Mouse (Mus musculus) lung, adult 18-20 months (tissue): ENCODE data around the gene Numa1.
A peak's percentile ranks its signal among the peaks of the same experiment; 100 is the strongest.
"Not testable (repeated sequence)": the region's sequence is repeated elsewhere in the genome, so short reads cannot be mapped to it uniquely, and the experiment has no call there.

Experiments
- DNase-seq, 2 experiments: peaks; one replicate each; pipeline ENCODE4 v3.0.0; 2022; ENCODE audit warnings: mixed read lengths in 2 of 2

Gene Numa1

DNA sequence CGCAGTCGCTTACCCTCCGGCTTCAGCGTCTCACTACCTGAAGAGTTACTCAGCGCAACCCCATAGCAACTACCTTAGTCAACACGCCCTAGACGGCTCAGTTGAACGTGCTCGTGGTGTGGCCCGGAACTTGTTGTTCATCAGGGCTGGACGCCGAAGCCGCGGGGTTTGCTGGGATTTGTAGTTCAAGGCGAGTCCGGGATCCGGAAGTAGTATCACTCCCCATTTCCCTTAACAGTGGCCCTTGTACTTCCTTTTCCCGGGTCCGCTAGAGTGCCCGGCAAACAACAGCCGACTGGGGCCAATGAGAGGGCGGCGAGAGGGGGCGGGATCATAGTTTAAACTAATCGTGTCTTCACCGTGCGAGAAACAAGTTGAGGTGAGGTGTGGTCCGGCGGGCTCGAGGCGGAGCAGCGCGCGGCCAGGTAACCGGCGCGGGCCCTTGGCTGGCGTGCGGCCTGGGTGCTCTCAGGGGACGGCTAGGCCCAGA lies at the start of gene Numa1, which contains the start of gene Lrrc51:
Gene Numa1 (plus strand): TSS at position 361 of the 490 bp plus-strand sequence.
Gene Lrrc51 (minus strand): TSS at position 145 of the 490 bp plus-strand sequence.
- peak; percentile 99 for DNase-seq

DNA sequence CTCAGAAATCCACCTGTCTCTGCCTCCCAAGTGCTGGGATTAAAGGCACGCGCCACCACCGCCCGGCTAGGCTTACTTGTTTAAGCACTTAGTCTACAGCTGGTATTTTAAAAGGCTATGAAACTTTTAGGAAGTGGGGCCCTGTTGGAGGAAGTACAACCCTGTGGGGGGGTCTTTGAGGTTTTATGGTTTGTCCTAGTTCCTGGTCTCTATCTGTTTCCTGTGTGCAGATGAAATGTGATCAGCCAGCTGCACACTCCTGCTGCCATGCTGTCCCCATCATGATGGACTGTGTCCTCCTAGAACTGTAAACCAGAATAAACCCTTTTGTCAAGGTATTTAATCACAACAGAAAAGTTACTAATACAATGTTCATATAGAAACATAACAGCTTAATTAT lies 49.8 kb upstream of the Numa1 start:
- DNase-seq = no peak

DNA sequence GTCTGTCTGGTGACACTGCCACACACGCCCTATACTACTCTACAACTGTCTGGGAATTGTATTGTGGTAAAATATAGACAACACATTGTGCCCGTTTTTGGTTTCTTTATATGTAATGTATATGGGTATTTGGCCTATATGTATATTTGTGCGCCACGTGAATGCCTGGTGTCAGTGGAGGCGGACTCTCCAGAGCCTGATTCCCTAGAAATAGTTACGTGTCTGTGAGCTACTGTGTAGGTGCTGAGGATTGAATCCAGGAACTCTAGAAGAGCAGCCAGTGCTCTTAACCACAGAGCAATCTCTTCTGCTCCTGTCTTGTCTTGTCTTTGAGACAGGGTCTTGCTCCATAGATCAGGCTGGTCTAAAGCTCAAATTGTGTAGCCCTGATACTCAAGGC lies 47.6 kb upstream of the Numa1 start:
- DNase-seq = no peak

DNA sequence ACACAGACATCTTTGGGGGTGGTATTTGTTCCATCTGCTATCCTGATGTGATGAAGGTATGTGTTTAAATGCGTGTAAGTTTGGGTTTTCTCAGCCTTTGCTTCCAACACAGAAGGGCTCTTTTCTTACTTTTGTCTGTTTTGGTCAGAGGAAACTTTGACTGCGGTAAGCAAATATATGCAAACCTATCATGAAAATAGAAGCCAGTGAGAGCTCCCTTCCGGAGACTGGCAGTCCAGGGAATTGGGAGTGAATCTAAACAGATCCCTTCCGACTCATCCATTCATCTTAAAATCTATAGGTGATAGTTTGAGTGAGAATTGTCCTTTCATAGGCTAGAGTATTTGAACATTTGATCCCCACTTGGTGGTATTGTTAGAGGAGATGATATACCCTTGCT lies 45.5 kb upstream of the Numa1 start:
- no peak for DNase-seq

DNA sequence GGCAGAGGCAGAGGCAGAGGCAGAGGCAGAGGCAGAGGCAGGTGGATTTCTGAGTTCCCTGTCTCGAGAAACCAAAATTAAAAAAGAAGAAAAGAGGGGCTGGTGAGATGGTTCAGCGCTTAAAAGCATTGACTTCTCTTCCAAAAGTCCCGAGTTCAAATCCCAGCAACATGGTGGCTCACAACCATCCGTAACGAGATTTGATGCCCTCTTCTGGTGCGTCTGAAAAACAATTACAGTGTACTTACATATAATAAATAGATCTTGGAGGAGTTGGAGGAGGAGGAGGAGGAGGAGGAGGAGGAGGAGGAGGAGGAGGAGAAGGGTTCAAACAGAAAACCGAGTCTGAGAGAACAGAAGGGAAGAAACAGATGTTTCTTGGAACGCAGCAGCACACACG lies 38.2 kb upstream of the Numa1 start:
- no peak for DNase-seq

DNA sequence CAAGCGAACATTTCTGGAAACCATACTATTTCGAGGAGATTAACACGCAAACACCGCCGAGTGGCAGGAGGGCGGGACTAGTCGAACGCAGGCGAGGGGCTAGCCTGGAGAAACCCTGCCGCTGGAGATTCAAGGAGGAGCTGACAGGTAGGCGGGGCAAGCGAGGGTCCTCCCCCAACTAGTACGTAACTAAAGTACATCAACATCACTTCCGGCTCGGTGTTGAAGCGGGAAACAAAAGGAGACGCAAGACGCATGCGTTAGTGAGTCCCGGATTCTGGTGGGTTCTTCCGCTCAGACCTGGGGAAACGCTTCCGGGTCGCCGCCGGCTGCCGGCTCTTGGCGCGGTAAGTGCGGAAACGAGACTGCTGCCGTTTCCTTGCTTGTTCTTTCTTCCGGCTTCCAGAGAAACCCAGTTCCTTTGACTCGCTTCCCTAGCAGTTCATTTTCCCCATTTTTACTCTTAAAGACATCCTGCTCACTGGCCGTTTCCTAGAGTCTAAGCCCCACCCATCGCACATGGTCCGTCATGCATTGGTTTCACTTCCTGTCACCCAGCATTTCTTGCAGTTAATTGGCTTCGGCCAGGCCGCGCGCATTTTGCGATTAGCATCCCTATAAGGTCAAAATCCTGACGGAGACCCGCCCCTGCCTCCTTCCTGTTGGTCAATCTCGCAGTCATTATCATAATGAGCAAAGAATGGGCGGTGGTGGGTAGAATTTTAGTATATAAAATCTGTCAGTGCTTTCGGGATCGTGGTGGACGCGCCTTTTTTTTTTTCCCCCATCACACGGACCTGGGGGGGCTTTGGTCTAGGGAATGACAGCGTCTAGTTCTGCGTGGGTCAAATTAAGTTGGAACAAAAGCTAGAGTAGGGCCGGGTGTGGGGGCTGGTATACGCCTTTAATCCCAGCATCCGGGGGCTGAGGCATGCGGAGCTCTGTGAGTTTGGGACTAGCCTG lies 37.5 kb upstream of the Numa1 start:
- DNase-seq = peak; percentile 98 to 99

DNA sequence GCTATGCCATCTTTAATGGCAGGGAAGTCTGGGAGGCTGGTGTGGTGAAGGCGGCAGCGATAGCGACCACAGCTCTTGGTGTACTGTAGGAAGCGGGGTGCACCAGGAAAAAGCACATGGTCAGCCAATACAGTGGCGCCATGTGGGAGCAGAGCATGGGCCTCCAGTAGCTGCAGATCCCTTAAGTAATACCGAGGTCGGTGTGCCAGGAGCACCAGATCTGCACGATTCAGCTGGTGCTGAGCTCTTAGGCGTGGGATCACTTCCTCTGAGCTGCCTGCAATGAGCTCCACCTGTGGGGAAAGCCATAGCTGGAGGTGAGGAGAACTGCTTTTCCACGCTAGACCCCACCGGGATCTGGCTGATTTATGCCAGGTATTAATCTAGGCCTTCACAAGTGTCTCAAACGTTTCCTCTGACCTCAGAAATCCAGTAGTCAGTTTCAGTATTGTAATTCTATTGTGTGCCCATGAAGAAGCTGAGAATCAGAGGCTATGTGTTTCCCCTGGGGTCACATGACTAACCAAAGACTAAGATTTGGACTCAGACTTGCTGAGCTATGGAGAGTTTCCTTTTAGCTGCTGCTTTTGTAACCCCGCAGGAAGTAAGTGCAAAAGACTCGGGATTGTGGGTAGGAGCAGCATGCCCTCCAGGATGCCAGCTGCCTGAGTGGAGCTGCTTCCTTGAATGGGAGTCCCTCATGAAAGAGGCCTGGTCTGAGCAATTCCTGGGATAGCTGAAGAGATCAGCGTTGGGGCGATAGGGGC lies 33.4 kb upstream of the Numa1 start:
- no peak for DNase-seq

DNA sequence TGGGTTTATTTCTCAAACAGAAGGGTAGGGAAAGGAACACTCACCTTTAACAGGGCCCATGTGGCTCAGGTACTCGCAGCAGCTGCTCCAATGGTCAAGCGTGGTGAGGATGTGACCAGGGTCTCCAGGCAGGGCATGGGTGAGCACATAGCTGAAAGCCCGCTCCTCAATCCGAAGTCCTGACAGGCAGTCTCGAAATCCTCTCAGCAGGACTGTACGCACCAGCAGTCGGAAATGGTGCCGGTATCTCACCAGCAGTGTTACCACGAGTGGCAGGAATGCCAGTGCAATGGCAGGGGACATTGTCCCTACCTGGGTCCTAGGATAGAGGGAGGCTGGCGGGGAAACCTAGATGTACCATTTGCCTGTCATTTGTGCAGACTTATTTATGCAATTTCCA lies 31.9 kb upstream of the Numa1 start:
- no peak for DNase-seq

DNA sequence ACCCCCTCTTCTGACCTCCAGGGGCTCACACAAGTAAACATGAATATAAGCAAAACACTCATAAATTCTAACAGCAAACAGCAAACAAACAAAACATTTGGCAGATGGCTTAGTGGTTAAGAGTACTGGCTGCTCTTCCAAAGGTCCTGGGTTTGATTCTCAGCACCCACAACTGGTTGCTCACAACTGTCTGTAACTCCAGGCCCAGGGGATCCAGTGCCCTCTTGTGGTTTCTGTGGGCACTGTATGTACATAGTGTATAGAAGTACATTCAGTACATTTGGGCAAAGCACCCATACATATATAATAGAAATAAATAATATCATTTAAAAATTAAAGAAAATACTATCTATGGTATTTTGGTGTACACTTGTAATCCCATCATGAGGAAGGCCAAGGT lies 31.1 kb upstream of the Numa1 start:
- no peak for DNase-seq

DNA sequence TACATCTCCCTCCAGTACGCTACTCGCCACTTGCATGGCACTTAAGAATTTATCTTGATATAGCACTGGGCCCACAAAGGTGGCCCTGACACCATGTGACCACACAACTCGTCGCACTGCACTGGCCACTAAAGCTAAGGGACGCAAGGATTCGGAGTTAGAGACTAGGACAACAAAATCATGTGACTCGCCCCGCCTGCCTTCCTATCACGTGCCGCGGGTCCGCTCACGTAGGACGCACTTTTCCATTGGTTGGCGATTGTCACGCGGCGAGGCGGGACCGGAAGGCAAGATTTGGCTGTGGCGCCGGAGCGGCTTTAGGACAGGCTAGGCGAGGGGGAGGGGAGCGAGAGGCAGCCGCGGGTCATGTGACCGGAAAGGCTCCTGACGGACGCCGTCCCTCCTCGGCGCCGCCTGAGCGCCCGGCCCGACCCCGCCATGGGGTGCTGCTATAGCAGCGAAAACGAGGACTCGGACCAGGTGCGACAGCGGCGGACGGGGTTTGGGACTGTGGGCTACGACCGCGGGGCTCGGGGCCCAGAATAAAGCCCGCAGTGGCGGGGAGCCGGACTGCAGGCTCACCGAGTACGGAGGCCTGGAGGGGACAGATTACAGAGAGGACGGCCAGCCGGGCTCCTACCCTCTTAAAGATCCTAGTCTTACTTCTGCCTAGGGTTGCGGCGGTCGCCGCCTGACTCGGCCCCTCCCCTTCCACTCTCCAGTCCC lies 28.2 kb upstream of the Numa1 start, which contains the start of gene Lamtor1:
Gene Lamtor1 (plus strand): TSS at position 344 of the 726 bp plus-strand sequence.
- peak; percentile 100 for DNase-seq

DNA sequence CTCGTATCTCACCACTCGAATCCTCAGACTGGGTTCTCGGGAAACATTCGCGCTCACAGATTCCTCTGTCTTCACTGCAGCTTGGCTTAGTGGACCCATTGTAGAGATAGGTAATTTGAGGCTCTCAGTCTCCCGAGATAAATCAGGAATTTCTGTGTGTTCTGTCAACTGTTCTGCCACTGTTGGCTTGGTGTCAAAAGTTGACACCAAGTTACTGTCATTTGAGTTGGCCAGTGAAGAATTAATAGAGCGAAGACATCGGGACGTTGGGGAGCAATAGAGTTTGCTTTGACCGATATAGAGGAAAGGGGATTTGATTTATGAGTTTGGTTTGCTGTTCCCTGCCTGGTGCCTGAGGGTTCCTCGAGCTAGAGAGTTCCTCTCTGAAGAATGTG lies 27.6 kb upstream of the Numa1 start, which contains the start of gene Tomt:
Gene Tomt (minus strand): TSS at position 73 of the 395 bp plus-strand sequence.
- DNase-seq = no peak

DNA sequence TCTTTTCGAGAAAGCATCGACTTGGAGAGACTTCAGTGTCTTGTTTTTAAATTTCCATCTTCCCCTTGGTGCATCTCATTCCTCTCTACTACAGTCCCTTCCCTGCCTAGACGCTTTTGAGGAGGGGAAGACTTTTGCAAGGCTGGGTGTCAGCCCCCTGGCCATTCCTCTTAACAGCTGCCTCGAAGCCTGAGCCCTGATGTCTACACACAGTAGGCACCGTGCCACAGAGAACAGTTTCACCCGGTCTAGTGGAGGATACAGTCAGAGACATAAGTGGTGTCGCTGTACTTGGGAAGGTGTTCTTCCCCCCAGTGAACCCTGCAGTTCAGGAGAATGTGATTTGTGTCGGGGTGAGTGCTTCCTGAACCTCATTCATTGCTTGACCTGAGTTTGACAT lies 27.2 kb upstream of the Numa1 start:
- no peak for DNase-seq

DNA sequence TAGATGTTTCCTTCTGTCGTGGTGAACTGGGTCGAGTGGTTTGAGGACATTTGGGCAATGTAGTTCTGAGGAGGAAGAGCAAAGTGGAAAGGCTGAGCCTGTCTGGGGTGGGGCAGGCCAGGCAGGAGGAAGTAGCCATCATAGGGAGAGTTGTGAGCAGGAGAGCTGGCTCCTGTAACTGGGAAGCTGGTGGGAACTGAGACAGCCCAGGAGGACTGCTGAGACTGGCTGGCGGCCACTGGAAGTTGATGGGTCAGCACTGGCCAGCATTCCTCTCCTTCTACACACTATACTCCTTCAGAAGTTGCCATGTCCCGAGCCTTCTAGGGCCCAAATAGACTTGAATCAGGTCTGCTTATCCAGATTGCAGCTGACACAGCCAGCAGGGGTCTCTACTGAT lies 25.5 kb upstream of the Numa1 start:
- DNase-seq = peak; percentile 36 to 45

DNA sequence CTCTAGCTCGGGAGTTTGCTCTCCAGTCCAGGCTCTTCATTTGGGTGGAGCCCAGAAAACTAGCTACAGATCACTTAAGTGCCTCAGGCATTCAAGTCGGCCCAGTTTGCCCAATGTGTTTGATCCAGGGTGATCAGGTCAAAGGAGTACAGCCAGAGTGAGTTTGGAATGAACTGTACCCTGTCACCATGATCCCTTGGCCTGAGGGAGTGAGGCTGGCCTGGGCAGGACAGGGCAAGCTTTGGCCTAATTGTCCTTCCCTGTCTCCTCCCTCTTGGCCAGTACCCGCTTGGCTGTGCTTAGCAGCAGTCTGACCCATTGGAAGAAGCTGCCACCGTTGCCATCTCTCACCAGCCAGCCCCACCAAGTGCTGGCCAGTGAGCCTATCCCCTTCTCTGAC lies 23.8 kb upstream of the Numa1 start:
- DNase-seq = no peak

DNA sequence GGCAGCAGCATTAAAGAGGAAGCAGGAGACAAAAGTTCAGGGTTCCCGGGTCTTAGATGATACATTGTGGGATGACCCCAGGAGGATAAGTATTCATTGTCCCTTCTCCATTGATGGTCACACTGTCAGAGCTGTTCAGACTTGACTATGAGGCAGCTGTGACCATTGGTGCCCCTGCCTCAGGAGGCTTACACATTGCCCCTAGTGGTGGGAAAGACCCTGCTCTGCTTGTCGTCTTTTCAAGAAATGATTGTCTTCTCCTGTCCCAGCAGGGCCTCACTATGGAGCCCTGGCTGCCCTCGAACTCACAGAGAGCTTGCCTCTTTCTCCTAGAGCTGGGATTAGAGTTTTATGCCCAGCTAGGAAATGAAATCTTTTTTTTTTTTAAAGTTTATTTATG lies 21.9 kb upstream of the Numa1 start:
- DNase-seq = no peak

DNA sequence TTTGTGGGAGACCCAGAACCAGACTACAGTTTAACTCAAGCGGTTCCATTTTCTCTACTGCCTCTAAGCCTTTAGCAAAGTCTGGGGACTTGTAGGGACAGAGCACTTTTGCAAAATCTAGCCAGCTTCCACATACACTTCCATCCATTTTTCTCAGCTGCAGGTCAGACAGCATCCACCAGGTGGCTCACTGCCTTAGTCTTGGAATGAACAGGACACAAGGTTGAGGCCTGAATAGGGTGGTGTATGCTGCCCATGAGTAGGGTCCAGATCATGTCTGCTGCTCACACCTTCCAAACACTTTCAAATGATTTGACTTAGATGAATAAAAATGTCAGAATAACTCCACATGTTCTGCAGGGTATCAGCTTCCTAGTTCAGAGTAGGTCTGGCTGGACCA lies 15.8 kb upstream of the Numa1 start:
- peak; percentile 54 to 56 for DNase-seq

DNA sequence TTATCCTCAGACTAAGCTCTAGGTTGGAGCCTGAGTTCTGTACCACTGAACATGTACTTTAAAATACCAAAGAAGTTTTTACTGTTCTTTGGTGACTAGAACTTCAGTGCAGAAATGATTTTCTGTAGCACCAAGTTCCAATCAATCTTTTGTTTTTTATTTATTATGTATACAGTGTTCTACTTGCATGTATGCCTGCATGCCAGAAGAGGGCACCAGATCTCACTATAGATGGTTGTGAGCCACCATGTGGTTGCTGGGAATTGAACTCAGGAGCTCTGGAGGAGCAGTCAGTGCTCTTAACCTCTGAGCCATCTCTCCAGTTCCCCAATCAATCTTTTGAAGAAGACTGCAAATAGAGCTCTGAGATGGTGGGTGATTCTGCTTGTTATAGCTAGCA lies 8.0 kb upstream of the Numa1 start:
- DNase-seq = not testable (repeated sequence)

DNA sequence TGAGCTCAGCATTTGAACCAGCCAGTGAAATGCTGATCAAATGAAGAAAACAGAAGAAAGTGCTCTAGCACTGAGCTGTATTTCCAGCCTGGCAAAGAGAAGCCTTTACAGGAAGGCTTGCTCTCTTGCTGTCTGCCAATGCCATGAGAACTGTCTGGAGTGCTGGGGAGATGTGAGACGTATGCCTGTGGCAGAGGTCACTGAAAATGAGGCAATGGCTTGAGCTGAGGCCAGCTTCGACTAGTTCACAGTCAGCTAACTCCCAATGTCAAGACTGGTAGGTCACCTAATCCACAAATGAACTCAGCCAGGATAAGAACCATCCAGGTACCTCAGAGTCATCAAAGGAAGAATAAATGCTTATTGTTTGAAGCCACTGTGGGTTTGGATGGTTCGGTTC lies 5.8 kb upstream of the Numa1 start:
- no peak for DNase-seq

DNA sequence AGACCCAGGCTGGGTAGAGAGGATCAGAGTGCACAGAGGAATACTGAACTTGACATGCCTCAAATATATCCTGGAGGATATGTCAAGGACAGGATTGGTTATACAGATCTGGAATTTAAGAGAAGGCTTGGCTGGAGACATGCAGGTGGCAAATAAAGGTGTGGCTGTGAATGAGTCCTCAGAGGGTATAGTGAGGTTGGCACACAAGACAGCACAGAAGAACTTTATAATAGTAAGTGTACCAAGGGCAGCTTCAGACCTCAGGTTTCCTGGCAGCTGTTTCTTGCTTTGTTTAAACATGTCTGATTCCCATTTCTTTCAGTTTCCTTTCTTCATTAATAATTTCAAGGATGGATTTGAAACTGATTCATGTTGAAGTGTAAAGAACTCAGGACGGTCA lies 1.4 kb upstream of the Numa1 start:
- DNase-seq = peak; percentile 18 to 54

DNA sequence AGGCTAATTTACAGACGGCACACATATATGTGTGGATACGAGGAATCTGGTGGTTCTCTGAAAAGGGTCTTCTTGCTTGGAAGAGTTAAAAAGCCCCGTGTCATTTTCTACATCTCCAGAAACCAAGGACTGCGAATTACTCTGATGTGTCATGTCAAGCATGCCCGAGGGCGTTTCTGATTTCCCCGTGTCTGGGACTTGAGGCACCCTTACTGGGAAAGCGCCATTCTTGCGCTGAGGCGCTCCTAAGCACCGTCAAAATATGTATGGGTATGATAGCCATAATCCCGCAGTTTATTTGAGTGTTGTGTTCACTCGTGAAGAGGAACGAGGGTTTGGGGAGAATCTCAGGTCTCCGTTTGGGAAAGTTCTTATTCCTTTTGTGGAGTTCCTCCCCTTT lies 611 bp upstream of the Numa1 start:
- no peak for DNase-seq

DNA sequence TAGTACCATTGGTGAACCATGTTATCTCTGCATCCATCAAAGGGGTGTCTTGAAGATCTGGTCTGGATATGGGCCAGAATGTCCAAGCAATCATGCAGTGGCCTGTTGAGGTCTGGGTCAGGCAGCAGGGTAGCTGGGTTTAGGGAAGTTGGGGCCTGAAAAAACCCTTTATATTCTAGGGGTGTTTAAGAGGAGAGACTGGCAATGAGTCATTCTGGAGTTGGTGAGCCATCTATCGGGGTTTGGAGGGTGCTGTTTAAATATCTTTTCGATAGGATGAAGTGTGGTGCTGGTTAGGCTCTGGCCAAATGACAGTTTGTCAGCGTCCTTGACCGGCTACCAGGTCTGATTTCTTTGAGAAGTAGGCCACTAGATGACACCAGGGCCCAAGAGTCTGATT lies 2.0 kb downstream of the Numa1 start:
- no peak for DNase-seq

DNA sequence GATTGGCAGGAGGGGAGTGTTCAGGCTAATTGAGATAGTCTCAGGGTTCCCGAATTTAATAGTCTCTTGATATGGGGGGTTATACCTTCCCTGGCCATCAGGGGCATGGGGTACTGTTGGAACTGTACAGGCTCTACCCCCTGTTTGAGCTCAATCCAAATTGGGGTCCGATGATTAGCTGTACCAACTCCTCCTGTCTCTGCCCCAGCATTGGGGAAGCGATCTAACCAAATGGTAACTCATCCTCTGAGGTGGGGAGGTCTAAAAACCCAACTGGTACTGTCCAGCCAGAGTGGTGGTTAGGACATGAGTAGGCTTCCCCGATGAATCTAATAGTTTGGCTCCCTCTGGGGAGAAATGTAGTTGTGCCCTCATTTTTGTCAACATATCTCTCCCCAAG lies 3.1 kb downstream of the Numa1 start:
- no peak for DNase-seq

DNA sequence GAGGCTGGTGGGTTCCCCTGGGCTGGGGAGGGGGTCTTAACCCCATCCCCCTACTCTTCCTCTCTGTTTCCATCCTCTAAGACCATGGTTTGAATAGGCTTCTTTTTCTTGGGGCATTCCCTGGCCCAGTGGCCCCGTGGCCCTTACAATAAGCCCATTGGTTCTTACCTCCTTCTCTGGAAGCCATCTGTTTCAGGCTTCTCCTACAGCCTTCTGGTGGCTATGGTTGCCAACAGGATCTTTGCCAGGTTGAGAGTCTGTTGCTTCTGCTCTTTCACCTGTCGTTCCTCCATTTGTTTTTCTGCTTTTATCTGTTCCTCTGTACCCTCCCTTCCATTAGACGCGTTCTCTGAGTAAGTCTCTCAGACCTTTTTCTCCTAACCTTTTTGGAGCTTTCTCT lies 3.7 kb downstream of the Numa1 start:
- no peak for DNase-seq
